Mouse (Mus musculus) gastrocnemius, postnatal 4 days (tissue): ENCODE results near the gene Kpna6. TPM values are rescaled to one million over a fixed set of nuclear protein-coding genes. Genes with fewer than 3 reads are reported as not detected.

Source experiments
- DNase-seq, 2 experiments: peaks; one replicate each; pipeline ENCODE4 v3.0.0; 2021 to 2022; ENCODE audit warnings: low spot score in 2 of 2, mixed read lengths in 2 of 2
- total RNA-seq, 2 experiments: library from RNA; stranded (reverse); gene quantifications; 2 replicates each; pipeline ENCODE4 v1.2.3; 2021

Kpna6 gene
- total RNA-seq, 2 experiments from 2014 or later: 54.4 to 63.4 TPM

DNA sequence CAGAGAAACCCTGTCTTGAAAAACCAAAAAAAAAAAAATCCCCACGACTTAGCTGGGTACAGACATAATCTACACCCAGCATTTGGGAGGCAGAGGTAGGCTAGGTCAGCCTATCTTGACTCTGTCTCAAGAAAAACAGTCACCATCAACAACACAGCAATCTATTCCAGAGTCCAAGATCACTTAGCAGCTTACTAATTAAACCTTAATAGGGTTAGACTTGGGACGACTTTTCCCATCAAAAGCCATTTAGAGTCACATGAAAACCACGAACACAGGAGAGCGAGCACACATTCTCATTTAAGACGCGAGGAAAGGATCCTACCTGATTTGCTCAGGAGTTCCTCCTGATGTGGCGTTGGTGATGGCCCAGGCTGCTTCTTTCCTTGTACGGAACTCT, 22.2 kb downstream of the Kpna6 start:
- DNase-seq: no peak

GRCm38 (mm10) chr4:129648656-129649055, 23.9 kb downstream of the Kpna6 start:
- DNase-seq: no peak

- no peak for DNase-seq
Measured at GRCm38 (mm10) chr4:129645204-129645603, 27.4 kb downstream of the Kpna6 start.

DNA sequence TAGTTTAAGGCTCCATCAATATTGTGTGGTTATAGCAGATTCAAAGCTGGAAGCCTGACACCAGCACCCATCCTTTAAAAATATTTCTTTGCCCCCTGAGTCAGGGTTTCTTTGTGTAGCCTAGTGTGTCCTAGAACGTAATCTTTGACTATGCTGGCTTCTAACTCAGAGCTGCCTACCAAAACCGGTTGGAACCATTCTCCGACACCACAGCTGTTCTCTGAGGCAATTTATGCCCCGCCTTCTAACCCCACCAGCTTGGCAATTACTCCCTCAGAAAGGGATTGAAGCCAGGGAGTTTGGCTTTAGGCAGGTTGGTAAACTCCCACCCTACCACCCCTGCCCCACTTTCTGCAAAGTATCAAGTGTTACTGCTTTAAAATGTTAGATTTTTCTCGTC, 30.8 kb downstream of the Kpna6 start:
- DNase-seq: no peak

- DNase-seq: peak; percentile 92 to 97
Measured at GRCm38 (mm10) chr4:129640638-129641467, 31.7 kb downstream of the Kpna6 start, which contains the start of gene Txlna. Gene Txlna (minus strand): TSS chr4:129641065.

GRCm38 (mm10) chr4:129640101-129640637, 32.4 kb downstream of the Kpna6 start:
- peak; percentile 45 to 49 for DNase-seq

DNA sequence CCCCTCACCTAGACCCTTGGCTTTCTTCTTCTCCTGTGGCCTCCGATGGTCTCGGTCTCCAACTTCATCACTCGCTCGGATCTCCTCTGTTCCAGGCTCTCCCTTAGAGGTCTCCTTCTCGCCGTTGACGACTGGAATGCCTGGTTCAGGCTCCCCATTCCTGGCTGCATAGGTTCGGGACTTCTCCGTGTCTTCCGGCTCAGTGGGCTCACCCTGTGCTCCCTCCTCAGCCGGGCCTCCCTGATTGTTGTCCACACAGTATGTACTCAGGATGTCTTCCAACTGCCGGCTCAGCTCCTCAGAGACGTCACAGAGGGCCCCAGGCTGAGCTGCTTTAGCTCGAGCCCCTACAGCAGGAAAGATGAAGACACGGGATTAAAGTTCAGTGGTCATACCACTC, 33.3 kb downstream of the Kpna6 start:
- DNase-seq: no peak

DNA sequence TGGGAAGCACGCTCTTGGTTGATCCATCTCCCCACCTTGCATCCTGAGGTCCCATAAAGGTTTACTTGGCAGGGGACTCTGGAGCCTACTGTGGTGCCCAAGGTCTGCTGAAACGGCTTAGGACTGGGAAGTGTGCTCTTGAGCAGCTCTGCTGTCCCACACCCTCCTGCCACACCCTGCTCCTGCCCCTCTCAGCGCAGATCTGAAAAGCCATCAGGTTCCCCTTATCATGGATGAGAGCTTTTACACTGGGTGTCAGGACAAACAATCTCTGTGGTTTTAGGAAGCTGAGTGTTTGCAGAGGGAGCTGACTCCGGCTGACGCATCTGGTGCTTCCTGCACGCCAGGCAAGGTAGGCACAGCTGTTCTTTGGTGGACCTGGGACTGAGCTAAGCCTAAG, 38.7 kb downstream of the Kpna6 start:
- DNase-seq: no peak

- no peak for DNase-seq
Measured at GRCm38 (mm10) chr4:129631867-129632266, 40.7 kb downstream of the Kpna6 start.

- no peak for DNase-seq
Measured at GRCm38 (mm10) chr4:129630944-129631343, 41.6 kb downstream of the Kpna6 start.

DNA sequence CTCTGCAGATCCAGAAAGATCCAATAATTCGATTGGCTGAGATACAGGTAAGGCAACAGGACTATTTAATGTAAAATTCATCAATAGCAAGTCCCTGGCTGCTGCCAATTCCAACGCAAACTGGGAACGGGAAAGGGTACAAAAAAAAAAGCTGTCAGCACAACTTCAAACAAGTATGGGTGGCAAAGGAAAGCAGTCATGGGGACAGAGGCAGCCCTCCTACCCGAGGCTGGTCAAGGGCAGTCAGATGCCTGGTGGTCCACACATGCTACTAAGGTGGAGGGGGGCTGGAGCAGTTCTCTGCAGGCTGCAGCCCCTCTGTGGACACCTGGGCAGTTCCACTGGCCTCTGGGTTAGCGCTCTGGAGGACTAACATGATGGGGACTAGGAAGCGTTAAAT, 46.5 kb downstream of the Kpna6 start:
- no peak for DNase-seq

DNA sequence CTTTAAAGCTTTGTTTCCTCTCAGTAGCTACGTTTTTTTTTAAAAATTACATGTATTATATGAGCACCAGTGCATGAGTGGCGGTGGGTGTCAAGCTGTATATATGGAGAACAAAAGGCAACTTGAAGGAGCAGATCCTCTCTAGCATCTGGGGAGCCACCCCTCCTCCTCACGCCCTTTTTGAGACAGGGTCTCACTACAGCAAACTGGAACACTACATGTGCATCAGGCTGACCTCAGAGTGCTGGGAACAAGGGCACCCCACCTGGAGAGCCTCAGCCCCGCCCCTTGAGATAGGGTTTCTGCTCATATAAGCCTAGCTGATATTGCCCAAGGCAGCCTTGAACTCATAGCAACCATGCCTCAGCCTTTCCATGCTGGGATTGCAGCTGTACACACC, 47.1 kb downstream of the Kpna6 start:
- DNase-seq: no peak

DNA sequence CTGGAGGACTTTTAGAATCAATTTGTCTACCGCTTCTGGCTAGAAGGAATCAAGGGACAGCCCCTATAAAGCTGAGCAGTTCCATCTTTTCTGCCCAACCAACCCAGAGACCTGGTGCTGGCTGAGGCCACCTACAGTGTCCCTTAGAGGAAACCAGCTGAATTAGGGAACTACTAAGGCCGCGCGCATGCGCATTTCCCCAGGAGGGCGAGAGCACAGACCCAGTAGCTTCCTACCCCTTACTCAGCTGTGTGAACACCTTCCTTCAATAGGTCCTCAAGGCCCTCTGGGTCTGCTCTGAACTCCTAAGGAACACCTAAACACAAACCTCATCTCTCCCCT, 47.6 kb downstream of the Kpna6 start:
- peak in 1 of 2 experiments; percentile 58 for DNase-seq

DNA sequence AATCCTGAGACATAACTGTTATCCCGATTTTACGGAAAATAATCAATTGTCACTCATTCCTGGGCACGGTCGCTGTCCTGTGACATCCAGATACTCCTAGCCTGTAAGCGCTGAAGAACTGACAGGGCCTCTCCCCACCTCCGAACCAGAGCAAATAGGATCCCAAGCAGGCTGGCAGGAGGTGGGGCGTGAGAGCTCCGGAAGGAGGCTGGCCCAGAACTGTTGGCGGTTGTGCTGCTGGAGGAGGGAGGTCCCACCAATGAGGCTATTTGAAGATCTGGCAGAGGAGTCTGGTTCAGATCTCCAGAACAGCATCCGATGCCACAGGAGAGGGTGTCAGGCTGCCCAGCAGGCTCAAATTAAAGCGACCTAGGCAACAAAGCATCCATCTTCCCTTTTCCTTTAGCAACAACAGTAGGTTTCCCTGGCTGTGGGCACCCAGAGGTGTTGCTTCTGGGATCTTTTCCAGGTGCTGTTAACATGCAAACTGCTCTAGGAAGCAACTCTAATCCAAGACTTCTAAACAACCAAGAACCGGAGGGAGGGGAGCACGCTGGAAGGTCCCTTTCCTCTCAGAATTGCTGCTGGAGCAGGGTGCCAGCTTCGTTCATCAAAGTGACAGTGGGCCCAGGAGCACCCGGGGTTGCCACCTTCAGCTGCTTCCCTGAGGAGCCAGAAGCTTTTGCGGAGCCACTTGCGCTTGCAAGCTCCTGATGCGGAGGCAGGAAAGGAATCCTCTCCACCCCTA, 48.1 kb downstream of the Kpna6 start:
- peak; percentile 54 to 81 for DNase-seq

GRCm38 (mm10) chr4:129623681-129624091, 48.9 kb downstream of the Kpna6 start, which contains the start of gene Ccdc28b:
Gene Ccdc28b (minus strand): TSS chr4:129623947.
- DNase-seq: peak in 1 of 2 experiments; percentile 23

- DNase-seq: peak in 1 of 2 experiments; percentile 13
Measured at GRCm38 (mm10) chr4:129622803-129623535, 49.6 kb downstream of the Kpna6 start.

GRCm38 (mm10) chr4:129622120-129622802, 50.3 kb downstream of the Kpna6 start:
- DNase-seq: no peak

DNA sequence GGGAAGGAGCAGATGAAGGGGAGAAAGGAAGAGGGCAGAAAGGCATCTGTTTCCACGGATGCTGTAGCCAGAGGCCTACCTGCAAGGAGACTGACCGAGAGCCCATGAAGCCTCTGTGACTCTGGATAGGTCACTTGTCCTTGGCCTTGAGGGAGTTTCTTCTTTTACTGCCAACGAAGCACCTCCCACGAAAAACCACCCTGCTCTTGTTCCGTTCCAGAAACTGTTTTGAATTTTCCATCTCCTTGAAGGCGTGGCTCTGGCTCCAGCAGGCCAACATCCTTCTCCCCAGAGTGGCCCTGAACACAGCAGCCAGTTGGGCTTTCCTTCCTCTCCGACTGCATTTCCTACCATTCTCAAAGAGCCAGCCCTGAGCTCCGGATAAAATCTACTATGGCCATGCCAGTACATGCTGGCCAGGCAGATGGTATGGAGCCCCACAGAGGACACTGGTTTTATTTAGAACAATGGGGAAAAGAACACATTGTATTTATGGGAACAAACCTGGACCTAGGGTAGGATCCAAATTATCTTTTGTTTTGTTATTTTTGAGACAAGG, 51.2 kb downstream of the Kpna6 start:
- DNase-seq: peak in 1 of 2 experiments; percentile 22

GRCm38 (mm10) chr4:129620419-129621282, 51.9 kb downstream of the Kpna6 start:
- no peak for DNase-seq
